Mouse (Mus musculus) cerebellum, postnatal 36 days (tissue): ENCODE results near the gene H2-Ke6.
"Not testable (repeated sequence)": the region's sequence is repeated elsewhere in the genome, so short reads cannot be mapped to it uniquely, and the experiment has no call there.

Experiments used
- DNase-seq, 2 experiments: peaks; one replicate each; pipeline ENCODE4 v3.0.0; 2021 to 2022; ENCODE audit warnings: mixed read lengths in 2 of 2

H2-Ke6 gene

DNA sequence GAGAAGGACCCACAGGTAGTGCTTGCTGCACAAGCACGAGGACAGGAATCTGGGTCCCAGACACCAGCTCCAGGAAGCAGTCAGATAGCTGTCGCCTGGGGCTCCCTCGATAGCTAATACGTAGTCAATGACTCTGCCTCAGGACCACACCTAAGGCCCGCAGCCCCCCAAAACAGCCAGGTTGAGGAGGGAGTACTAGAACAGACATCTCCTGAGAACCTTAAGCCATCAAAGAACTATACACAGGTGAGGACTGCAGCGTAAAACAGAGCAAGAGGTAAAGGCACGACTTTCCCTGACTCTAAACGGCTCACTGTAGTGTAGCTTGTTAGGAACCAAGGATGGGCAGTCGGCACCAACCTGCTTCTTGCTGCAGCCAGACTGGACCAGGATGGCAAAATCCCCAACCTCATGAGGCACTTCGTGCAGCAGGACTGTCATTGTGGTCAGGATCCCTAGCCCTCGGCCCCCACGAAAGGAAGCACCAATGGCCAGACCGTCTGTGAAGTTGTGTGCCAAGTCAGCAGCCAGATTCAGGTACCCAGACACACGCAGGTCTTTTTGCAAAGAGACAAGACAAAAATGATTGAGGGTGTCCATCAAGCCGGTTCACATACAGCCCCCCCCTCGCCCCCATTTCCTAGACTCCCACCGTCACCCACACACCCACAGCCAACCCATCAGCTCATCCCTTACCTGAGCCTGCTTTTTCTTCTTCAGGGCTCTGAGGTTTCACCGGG is 1.5 kb upstream of the H2-Ke6 start:
- no peak for DNase-seq

- no peak for DNase-seq
Measured at GRCm38 (mm10) chr17:34028501-34029149, 765 bp upstream of the H2-Ke6 start.

GRCm38 (mm10) chr17:34026917-34027655 is 774 bp downstream of the H2-Ke6 start:
- DNase-seq = no peak

DNA sequence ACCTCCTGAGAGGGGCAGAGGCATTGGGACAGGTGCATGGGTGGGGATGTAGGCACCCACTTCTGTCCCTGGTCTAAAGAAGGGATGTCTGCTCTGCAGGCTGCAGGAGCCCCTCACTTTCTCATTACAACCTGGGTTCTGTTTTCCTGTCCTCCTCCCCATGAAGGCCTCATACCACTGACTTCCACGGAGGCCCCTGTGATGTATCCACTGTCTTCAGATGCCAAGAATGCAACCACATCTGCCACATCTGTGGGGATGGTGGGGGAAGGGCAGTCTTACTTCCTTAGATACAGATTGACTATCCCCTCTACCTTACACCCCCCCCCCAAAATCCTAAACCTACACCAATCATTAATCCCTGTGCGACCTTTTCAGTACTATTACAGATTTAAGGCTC is 1.6 kb downstream of the H2-Ke6 start:
- no peak for DNase-seq

DNA sequence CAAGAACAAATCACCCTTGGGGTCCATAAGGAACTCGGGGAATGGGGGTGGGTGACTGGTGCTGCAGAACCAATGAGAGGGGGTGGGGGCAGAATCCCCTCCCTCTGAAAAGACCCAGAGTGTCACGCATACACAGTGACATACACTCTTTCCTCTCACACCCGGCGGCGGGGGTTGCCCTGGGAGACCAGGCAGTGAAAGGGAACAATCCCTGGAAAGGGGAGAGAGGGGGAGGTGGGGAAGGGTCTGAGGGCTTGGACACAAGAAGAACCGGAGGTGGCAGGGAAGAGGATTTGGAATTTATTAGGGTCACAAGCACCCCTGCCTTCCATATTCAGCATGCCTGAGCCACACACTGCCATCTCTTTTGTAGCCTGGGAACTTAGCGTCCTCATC is 2.1 kb downstream of the H2-Ke6 start:
- no peak for DNase-seq

GRCm38 (mm10) chr17:34024861-34025755 is 2.8 kb downstream of the H2-Ke6 start:
- peak in 1 of 2 experiments; percentile 42 for DNase-seq

DNA sequence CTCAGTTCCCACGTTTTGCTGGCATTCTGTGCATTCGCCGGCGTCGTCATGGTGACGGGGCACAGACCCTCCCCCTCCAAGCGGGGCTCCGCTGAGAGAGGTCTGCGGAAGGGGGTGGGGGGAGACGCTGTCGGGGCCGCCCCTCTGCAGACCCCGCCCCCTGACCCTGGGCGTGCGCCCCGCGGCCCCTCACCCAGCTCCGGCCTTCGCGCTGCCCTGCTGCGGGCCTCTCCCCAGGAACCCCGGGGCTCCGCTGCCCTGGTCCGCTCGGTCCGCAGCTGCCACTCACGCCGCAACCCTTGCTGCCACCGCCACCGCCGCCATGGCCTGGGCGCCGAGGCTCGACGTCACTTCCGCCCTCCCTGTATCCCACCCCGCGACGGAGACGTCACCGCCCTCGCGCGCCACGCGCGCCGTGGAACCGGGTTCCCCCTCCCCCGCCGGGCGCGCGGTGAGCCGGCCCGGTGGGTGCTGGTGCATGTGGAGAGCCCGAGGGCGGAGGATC is 3.5 kb downstream of the H2-Ke6 start, which contains the start of gene Ring1:
Gene Ring1, minus strand, starts transcription at position 364 of the 505 bp plus-strand sequence.
- DNase-seq = peak; percentile 84 to 90

DNA sequence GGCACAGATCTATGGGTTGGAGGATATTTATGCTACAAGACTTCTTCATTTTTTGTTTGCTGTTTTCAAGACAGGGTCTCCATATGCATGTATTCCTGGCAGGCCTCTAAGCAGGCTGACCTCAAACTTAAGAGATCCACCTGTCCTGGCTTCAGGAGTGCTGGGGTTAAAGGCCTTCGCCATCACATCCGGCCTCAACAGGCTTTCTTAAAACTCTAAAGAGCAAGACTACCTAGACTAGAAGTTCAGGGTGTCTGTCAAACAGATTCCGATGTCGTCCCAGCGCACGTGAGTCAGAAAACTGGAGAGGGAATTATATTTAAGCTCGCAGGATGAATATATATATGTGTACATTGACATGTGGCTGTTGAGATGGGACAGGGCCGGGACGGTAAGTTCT is 4.2 kb downstream of the H2-Ke6 start:
- no peak for DNase-seq

DNA sequence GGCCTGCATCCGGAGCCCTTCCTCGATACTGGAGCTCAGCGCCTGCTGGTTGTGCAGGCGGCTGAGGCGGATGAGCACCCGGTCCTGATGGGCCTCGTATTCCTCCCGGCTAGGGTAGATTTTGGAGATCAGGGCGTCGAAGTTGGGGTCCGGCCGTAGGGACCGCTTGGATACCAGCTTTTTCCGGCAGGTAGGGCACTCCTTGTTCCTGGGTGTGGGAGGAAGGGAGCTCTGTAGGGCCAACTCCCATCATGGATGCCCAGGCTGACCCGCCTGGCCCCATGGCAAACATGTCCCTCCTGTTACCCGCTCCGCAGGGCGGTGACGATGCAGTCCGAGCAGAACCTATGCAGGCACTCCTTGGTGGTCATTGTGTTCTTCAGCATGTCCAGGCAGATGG is 4.9 kb downstream of the H2-Ke6 start:
- DNase-seq = no peak

DNA sequence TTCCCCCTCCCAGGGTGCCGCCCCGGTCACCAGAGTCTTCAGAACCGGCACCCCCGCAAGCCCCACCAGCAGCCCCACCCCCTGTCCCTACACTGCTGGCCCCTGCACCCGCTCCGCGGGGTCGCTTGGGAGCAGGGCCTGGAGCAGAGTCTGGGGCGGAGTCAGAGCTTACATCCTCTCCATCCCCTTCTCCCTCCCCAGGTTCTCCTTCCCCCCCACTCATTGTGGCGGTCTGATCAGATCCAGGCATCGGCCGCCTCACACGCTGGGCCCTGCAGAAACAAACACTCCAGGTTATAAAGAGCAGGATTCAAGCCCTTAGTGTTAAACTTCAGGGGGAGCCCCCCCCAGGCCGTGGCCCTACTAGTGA is 5.5 kb downstream of the H2-Ke6 start:
- no peak for DNase-seq

GRCm38 (mm10) chr17:34021539-34022413 is 6.1 kb downstream of the H2-Ke6 start:
- no peak for DNase-seq

DNA sequence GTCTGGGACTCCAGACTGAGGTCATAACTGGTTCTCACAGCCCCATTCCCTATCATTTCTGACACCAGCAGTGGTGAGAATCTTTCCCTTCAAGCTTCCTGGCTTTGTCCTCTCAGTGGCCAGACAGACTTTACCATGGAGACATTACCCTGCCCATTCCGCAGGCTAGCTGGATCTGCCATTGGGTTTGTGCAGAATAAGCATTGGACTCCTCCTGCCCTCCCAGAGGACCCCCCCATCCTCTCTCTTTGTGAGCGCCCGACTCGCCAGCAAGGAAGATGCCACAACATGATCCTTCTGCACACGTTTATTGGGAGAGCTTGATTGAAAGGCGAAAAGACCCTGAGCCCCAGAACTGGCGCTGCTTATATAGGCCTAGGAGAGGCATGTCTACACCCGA is 14.4 kb downstream of the H2-Ke6 start:
- no peak for DNase-seq

DNA sequence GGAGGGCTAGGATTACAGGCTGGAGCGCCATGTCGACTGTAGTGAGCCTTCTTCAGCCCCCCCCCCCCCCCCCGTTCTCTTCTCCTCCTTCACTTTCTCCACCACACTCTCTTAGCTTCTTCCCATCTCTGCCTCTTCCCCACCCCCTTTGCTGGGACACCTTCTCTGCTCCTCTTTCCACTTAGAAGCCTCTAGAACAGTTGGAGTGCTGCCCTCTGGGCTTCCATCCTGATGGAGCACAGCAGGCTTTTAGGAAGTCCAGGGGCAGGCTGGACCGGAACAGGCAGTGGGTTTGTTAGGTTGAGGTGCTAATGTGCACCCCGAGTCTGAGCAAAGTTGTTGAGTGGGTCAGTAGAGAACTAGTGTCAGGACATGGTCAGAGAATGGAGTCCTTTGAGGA is 17.7 kb downstream of the H2-Ke6 start:
- DNase-seq = no peak

- no peak for DNase-seq
Measured at GRCm38 (mm10) chr17:34006570-34006969, 21.3 kb downstream of the H2-Ke6 start.

DNA sequence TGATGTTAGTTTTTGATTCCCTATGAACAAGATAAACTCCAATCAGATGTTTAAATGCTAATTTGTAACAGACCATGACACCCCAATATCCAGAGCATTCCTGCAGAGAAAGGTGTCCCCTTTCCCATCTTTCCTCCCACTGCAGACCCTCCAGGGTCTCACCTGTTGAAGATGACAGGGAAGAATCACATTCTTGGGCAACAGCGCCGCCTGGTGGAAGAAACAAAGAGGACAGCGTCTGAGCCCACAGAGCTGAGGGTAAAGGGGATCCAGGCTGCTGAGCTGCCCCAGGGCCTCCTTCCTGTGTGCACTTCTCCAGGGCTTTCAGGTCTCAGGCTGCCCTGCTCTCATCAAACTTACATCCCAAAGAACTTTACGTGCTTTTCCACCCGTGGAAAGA is 24.4 kb downstream of the H2-Ke6 start:
- no peak for DNase-seq

GRCm38 (mm10) chr17:34000796-34001195 is 27.1 kb downstream of the H2-Ke6 start:
- DNase-seq = not testable (repeated sequence)

DNA sequence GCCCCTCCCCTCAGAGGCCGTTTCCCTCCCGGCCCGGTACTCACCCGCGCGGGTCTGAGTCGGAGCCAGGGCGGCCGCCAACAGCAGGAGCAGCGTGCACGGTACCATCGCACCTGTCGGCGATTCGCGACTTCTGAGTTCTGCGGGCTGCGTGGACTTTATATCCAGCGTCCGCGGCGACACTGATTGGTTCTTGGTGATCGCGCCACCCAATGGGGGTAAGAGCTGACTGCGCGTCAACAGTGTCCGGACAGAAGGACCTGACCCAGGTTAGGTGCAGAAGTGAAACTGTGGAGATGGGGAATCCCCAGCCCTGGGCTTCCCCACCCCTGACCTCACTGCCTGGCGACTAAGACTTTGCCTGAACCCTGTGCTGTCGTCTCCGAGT is 27.7 kb downstream of the H2-Ke6 start, which contains the start of gene H2-K1:
Gene H2-K1, minus strand, starts transcription at position 198 of the 388 bp plus-strand sequence.
- peak; percentile 50 to 60 for DNase-seq

- DNase-seq = no peak
Measured at GRCm38 (mm10) chr17:33999341-34000149, 28.3 kb downstream of the H2-Ke6 start.

DNA sequence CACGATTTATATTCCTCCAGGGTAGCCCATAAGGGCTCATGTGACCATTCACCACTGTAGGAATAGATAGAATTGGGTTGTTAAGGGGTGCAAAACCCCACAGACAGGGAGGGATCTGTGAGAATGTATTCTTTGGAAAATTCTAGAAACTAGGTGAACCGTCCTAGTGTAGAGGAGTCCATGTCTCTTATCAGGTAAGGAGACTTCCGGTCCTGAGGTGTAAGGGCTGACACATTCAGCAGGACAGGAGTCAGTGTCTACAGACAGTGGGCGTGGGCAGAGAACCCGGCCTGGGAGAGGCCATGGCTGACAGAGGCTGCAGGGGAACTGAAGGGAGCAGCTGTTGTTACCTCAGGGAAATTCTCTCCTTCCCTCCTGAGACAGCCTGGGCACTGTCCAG is 29.2 kb downstream of the H2-Ke6 start:
- DNase-seq = not testable (repeated sequence)

GRCm38 (mm10) chr17:33997025-33997424 is 30.8 kb downstream of the H2-Ke6 start:
- not testable (repeated sequence) for DNase-seq
